In the genomic region with DNA sequence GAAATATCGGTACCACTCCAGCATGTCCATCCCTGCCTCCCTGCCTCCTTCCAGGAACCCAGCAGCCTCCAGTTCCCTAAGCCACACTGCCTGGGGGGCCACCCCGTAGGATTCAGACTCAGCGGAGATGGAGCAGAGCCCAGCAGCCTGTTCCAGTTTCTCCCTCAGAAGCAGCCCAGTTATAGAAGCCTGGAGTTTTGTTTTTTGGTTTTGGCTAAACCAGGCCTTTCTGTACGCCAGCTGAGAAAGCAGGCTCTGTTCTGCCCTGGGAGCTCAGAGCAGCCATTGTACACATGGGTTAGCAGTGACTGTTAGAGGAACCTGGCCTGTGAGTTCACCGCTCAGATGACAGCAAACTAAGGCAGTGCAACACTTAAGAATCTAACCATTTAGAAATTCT, we compare ENCODE assay signal across 11 mouse cellular contexts. TPM values are rescaled to one million over a fixed set of nuclear protein-coding genes. Genes with fewer than 3 reads are reported as not detected.
A peak's percentile ranks its signal among the peaks of the same experiment; 100 is the strongest.
DNase-seq lines count a peak whose midpoint lies in the region; ATAC-seq and TF ChIP-seq lines count a peak whose summit lies in the region.
"Had no signal": no experiment of that assay in that cellular context is flagged by ENCODE, and none has a peak within 500 bp of the region (broad histone marks: within the 10 kb centered on the region; RNA-seq: fewer than 3 reads in every experiment).

No protein-coding gene starts in this region.

- no peak overlapping the region for H3K4me2 ChIP-seq in heart, embryonic 12.5 days
- H3K4me2 ChIP-seq in neural tube, embryonic 14.5 days (ENCODE audit: low read depth, low read length): no peak overlapping the region
- H3K4me2 ChIP-seq in kidney, embryonic 16.5 days (replicated peaks; ENCODE audit: low read depth, low read length): no peak overlapping the region

- H3K9ac ChIP-seq in heart, embryonic 12.5 days: no peak overlapping the region
- H3K9ac ChIP-seq in neural tube, embryonic 14.5 days (replicated peaks; ENCODE audit: low read depth, low read length): no peak overlapping the region
- H3K9ac ChIP-seq in kidney, embryonic 16.5 days (replicated peaks; ENCODE audit: low read length): no peak overlapping the region

- H3K4me1 ChIP-seq in heart, embryonic 12.5 days (replicated peaks): peaks cover 4% of the 10 kb centered on the region
- H3K4me1 ChIP-seq in neural tube, embryonic 14.5 days (ENCODE audit: control insufficient read depth, insufficient read depth, low read length): peaks cover 20% of the 10 kb centered on the region
- peaks cover 12% of the 10 kb centered on the region; the same call in 1 of the 2 replicates for H3K4me1 ChIP-seq in kidney, embryonic 16.5 days (ENCODE audit: insufficient read depth, low read length)

- peak; percentile 67 to 77 for DNase-seq in heart, adult 18-20 months
- DNase-seq in gastrocnemius, adult 18-20 months (ENCODE audit: low spot score): peak; percentile 18
- peak; percentile 39 to 75 for DNase-seq in layer of hippocampus, adult 2 months (ENCODE audit: low spot score in 2 of 2)
- no peak for DNase-seq in adrenal gland, adult 8-10 months
- no peak for DNase-seq in embryo, embryonic 10.5 days (ENCODE audit: low spot score)

- no peak overlapping the region for H3K4me3 ChIP-seq in heart, embryonic 12.5 days
- H3K4me3 ChIP-seq in layer of hippocampus, adult 2 months: peak overlapping the region; percentile 10; the same call in 1 of the 2 replicates
- H3K4me3 ChIP-seq in neural tube, embryonic 14.5 days (ENCODE audit: low read depth, low read length): no peak overlapping the region
- H3K4me3 ChIP-seq in kidney, embryonic 16.5 days (ENCODE audit: low read length): no peak overlapping the region

- no peak for TF ChIP-seq CTCF in layer of hippocampus, adult 2 months (conservative IDR thresholded peaks at IDR 0.05)

- peaks cover 16% of the 10 kb centered on the region for H3K27me3 ChIP-seq in heart, embryonic 12.5 days (replicated peaks)
- H3K27me3 ChIP-seq in neural tube, embryonic 14.5 days (ENCODE audit: control insufficient read depth, insufficient read depth, low read length): no peaks in the 10 kb centered on the region
- H3K27me3 ChIP-seq in kidney, embryonic 16.5 days (ENCODE audit: insufficient read depth, low read length): 0 out of 2 replicates have a peak, but pooled peaks cover 3% of the 10 kb centered on the region

- no peak overlapping the region for H3K27ac ChIP-seq in heart, embryonic 12.5 days (ENCODE audit: poor library complexity, severe bottlenecking)
- H3K27ac ChIP-seq in layer of hippocampus, adult 2 months: peak overlapping the region; percentile 85
- peak overlapping the region; percentile 7 for H3K27ac ChIP-seq in neural tube, embryonic 14.5 days (ENCODE audit: low read depth, low read length)
- H3K27ac ChIP-seq in kidney, embryonic 16.5 days (ENCODE audit: low read length): no peak overlapping the region

- WGBS in heart, embryonic 12.5 days: 66% methylated on average over 5 of the region's 5 CpGs
- 56% methylated on average over 5 of the region's 5 CpGs for WGBS in neural tube, embryonic 14.5 days
- 68% methylated on average over 5 of the region's 5 CpGs for WGBS in kidney, embryonic 16.5 days

- H3K9me3 ChIP-seq in heart, embryonic 12.5 days (replicated peaks): no peaks in the 10 kb centered on the region
- H3K9me3 ChIP-seq in neural tube, embryonic 14.5 days (ENCODE audit: control insufficient read depth, low read length): no peaks in the 10 kb centered on the region
- no peaks in the 10 kb centered on the region for H3K9me3 ChIP-seq in kidney, embryonic 16.5 days (ENCODE audit: low read length)

- no peak for ATAC-seq in heart, embryonic 12.5 days (ENCODE audit: insufficient number of reproducible peaks, low FRiP score)
- peak; percentile 3; the same call in 1 of the 2 replicates for ATAC-seq in neural tube, embryonic 14.5 days (ENCODE audit: low read depth)
- no peak for ATAC-seq in kidney, embryonic 16.5 days (ENCODE audit: low FRiP score, low TSS enrichment)

- H3K36me3 ChIP-seq in heart, embryonic 12.5 days: no peaks in the 10 kb centered on the region
- no peaks in the 10 kb centered on the region for H3K36me3 ChIP-seq in neural tube, embryonic 14.5 days (ENCODE audit: control insufficient read depth, insufficient read depth, low read length)
- no peaks in the 10 kb centered on the region for H3K36me3 ChIP-seq in kidney, embryonic 16.5 days (ENCODE audit: insufficient read depth, low read length)

RNA-seq across cellular contexts. Expression of a gene that starts 3.7 kb away (rescaled TPM):
- total RNA-seq in heart, adult 18-20 months (2021): 1 to 10 TPM; 3.9 to 4.7 TPM
- 0.85 and 1.3 TPM in 2 replicates for polyA plus RNA-seq in heart, embryonic 12.5 days (2016; fragmentation: Nextera tagmentation; extraction: Ambion mirVana)
- total RNA-seq in gastrocnemius, adult 18-20 months (2021): under 1 TPM; 0.17 to 0.41 TPM
- 1 to 10 TPM; 1.5 to 1.8 TPM for total RNA-seq in layer of hippocampus, adult 2 months (2021)
- polyA plus RNA-seq in neural tube, embryonic 14.5 days (2014; fragmentation: Nextera tagmentation; extraction: Ambion mirVana): 1.5 and 13.4 TPM in 2 replicates
- total RNA-seq in adrenal gland, adult 8-10 months (2022): 1 to 10 TPM; 1.5 to 4.2 (median 1.7) TPM
- 2.0 and 2.6 TPM in 2 replicates for polyA plus RNA-seq in kidney, embryonic 16.5 days (2015; fragmentation: Nextera tagmentation; extraction: Ambion mirVana)
- polyA plus RNA-seq: C2C12; large intestine, adult 2 months; spleen, adult 2 months had no signal

Comparison
In these comparisons a context has a peak if more than half of its experiments do, and no peak if none do; other contexts are left out.
1. DNase-seq: peak in heart, adult 18-20 months (2 of 2), gastrocnemius, adult 18-20 months (single experiment) and layer of hippocampus, adult 2 months (2 of 2); none in adrenal gland, adult 8-10 months (single experiment) and embryo, embryonic 10.5 days (single experiment).
2. H3K27ac ChIP-seq: peak in layer of hippocampus, adult 2 months (single experiment) and neural tube, embryonic 14.5 days (single experiment); none in heart, embryonic 12.5 days (single experiment) and kidney, embryonic 16.5 days (single experiment).